10 mouse cellular contexts compared by ENCODE assay signal in the genomic region with DNA sequence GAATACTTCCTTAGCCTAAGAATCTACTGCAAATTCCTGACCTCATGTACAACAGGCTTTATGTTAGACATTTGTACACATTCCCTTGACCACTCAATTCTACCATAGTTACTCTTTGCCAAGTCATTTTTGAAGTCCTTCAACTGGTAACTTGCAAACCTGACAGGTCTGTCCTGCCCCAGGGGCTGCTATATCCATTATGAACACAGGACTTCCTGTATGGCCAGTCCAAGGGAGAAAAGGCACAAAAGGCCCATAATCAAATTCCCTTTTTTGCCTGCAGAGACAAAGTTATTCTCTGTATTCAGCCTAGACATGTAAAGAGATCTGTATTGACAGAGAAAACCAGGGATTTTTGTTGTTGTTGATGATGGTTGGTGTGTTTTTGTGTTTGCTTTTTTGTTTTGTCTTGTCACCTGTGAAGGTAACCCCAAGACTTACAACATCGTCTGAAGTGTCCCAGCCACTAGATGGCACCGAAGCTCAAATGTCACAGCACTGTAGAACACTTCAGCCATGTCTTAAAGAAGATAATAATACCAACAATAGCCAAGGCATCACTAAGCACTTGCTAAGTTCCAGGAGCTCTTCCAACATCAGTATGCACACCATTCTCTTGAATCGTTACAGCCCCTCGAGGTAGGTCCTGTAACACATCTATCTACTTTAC. TPM values are rescaled to one million over a fixed set of nuclear protein-coding genes. Genes with fewer than 3 reads are reported as not detected.
DNase-seq lines count a peak whose midpoint lies in the region; ATAC-seq and TF ChIP-seq lines count a peak whose summit lies in the region.
"Had no signal": no experiment of that assay in that cellular context is flagged by ENCODE, and none has a peak within 500 bp of the region (broad histone marks: within the 10 kb centered on the region; RNA-seq: fewer than 3 reads in every experiment).

No protein-coding gene starts in this region.

- H3K27me3 ChIP-seq in hindbrain, postnatal 0 days (ENCODE audit: insufficient read depth, low read length) = no peaks in the 10 kb centered on the region
- H3K27me3 ChIP-seq in hindbrain, embryonic 10.5 days (ENCODE audit: insufficient read depth, poor library complexity, severe bottlenecking) = no peaks in the 10 kb centered on the region; the same call in 1 of the 2 replicates
- H3K27me3 ChIP-seq in hindbrain, embryonic 13.5 days = no peaks in the 10 kb centered on the region
- H3K27me3 ChIP-seq: embryonic facial prominence, embryonic 12.5 days; neural tube, embryonic 13.5 days had no signal

- ATAC-seq in hindbrain, postnatal 0 days = no peak
- ATAC-seq in megakaryocyte progenitor cell, adult 5-6 weeks (replicated peaks; ENCODE audit: poor library complexity) = peak; percentile 37
- no peak for ATAC-seq in hindbrain, embryonic 13.5 days (ENCODE audit: low FRiP score)
- ATAC-seq in erythroblast, adult 5-6 weeks (replicated peaks; ENCODE audit: low FRiP score, poor library complexity, severe bottlenecking) = no peak

- 65% methylated on average over 4 of the region's 4 CpGs for WGBS in hindbrain, postnatal 0 days
- 65% methylated on average over 4 of the region's 4 CpGs for WGBS in hindbrain, embryonic 10.5 days
- WGBS in hindbrain, embryonic 13.5 days = 63% methylated on average over 4 of the region's 4 CpGs

- H3K9ac ChIP-seq in hindbrain, postnatal 0 days (replicated peaks; ENCODE audit: low read length) = no peak overlapping the region
- H3K9ac ChIP-seq in hindbrain, embryonic 13.5 days = no peak overlapping the region
- H3K9ac ChIP-seq: embryonic facial prominence, embryonic 12.5 days; neural tube, embryonic 13.5 days had no signal

- TF ChIP-seq CTCF in hindbrain, postnatal 0 days (IDR thresholded peaks at IDR 0.05; ENCODE audit: low read depth) = peak; percentile 55

- no peak overlapping the region for H3K4me3 ChIP-seq in hindbrain, postnatal 0 days (ENCODE audit: low read length)
- H3K4me3 ChIP-seq in hindbrain, embryonic 10.5 days = no peak overlapping the region
- no peak overlapping the region for H3K4me3 ChIP-seq in hindbrain, embryonic 13.5 days
- H3K4me3 ChIP-seq: embryonic facial prominence, embryonic 12.5 days; neural tube, embryonic 13.5 days had no signal

- no peak overlapping the region for H3K4me2 ChIP-seq in hindbrain, postnatal 0 days (ENCODE audit: low read depth, low read length)
- no peak overlapping the region for H3K4me2 ChIP-seq in hindbrain, embryonic 13.5 days
- H3K4me2 ChIP-seq: embryonic facial prominence, embryonic 12.5 days; neural tube, embryonic 13.5 days had no signal

- H3K36me3 ChIP-seq in hindbrain, postnatal 0 days (ENCODE audit: insufficient read depth, low read length) = no peaks in the 10 kb centered on the region
- no peaks in the 10 kb centered on the region for H3K36me3 ChIP-seq in hindbrain, embryonic 10.5 days
- no peaks in the 10 kb centered on the region for H3K36me3 ChIP-seq in hindbrain, embryonic 13.5 days
- H3K36me3 ChIP-seq: embryonic facial prominence, embryonic 12.5 days; neural tube, embryonic 13.5 days had no signal

- H3K27ac ChIP-seq in hindbrain, postnatal 0 days = no peak overlapping the region
- H3K27ac ChIP-seq in hindbrain, embryonic 10.5 days = no peak overlapping the region
- no peak overlapping the region for H3K27ac ChIP-seq in hindbrain, embryonic 13.5 days
- H3K27ac ChIP-seq: embryonic facial prominence, embryonic 12.5 days; neural tube, embryonic 13.5 days had no signal

- H3K9me3 ChIP-seq in hindbrain, postnatal 0 days (ENCODE audit: low read length) = no peaks in the 10 kb centered on the region
- no peaks in the 10 kb centered on the region for H3K9me3 ChIP-seq in hindbrain, embryonic 10.5 days
- no peaks in the 10 kb centered on the region for H3K9me3 ChIP-seq in hindbrain, embryonic 13.5 days
- H3K9me3 ChIP-seq: embryonic facial prominence, embryonic 12.5 days; neural tube, embryonic 13.5 days had no signal

- no peak for DNase-seq in hindbrain, postnatal 0 days (ENCODE audit: low spot score)
- no peak for DNase-seq in hindbrain, embryonic 10.5 days (ENCODE audit: low spot score)
- DNase-seq in 416B (ENCODE audit: low read depth) (peak; percentile 43), ES-CJ7 (ENCODE audit: low read depth, low spot score) (peak; percentile 59)
- peak; percentile 56 for DNase-seq in embryo, embryonic 10.5 days (ENCODE audit: low spot score)

- H3K4me1 ChIP-seq in hindbrain, postnatal 0 days (ENCODE audit: insufficient read depth, low read length) = no peaks in the 10 kb centered on the region
- H3K4me1 ChIP-seq in hindbrain, embryonic 10.5 days (replicated peaks) = peaks cover 23% of the 10 kb centered on the region; the same call in 1 of the 2 replicates
- 0 out of 2 replicates have a peak, but pooled peaks cover 3% of the 10 kb centered on the region for H3K4me1 ChIP-seq in hindbrain, embryonic 13.5 days (replicated peaks)
- H3K4me1 ChIP-seq: neural tube, embryonic 13.5 days had no signal

RNA-seq across cellular contexts. Expression of a gene that starts 47.9 kb away (rescaled TPM):
- 20.1 and 24.6 TPM in 2 replicates for total RNA-seq in hindbrain, postnatal 0 days (2014; rRNA removed)
- polyA plus RNA-seq in hindbrain, postnatal 0 days (2015; fragmentation: Nextera tagmentation; extraction: Ambion mirVana) = 12.9 TPM in 2 replicates
- polyA plus RNA-seq in hindbrain, embryonic 10.5 days (2016; fragmentation: Nextera tagmentation; extraction: Ambion mirVana) = 25.8 and 26.3 TPM in 2 replicates
- 0.02 and 0.10 TPM in 2 replicates for total RNA-seq in megakaryocyte progenitor cell, adult 5-6 weeks (2015)
- not detected in 2 replicates for total RNA-seq in megakaryocyte progenitor cell, adult 5-6 weeks (2017)
- polyA plus RNA-seq in hindbrain, embryonic 13.5 days (2015; fragmentation: Nextera tagmentation; extraction: Ambion mirVana) = 24.4 and 26.0 TPM in 2 replicates
- total RNA-seq in erythroblast, adult 5-6 weeks (2015; ENCODE audit: low replicate concordance) = not detected in 2 replicates
- total RNA-seq in erythroblast, adult 5-6 weeks (2017; ENCODE audit: low replicate concordance) = 0.17 TPM in 1 of 2 replicates, not detected in the other

Comparison
In these comparisons a context has a peak if more than half of its experiments do, and no peak if none do; other contexts are left out.
1. DNase-seq: peak in 416B (single experiment), ES-CJ7 (single experiment) and embryo, embryonic 10.5 days (single experiment); none in hindbrain, postnatal 0 days (single experiment) and hindbrain, embryonic 10.5 days (single experiment).
2. RNA of a gene that starts 47.9 kb away (total RNA-seq): 20.1 to 24.6 TPM in hindbrain, postnatal 0 days; 0.17 TPM in erythroblast, adult 5-6 weeks and 0.02 to 0.10 TPM in megakaryocyte progenitor cell, adult 5-6 weeks; every median in the first group is over 10 times any median in the second.